Mouse (Mus musculus) layer of hippocampus, postnatal 25 days (tissue): Measurements from ENCODE around the gene Ankrd40. TPM values are rescaled to one million over a fixed set of nuclear protein-coding genes. Genes with fewer than 3 reads are reported as not detected.

Experiments used
- total RNA-seq, 2 experiments: library from RNA; stranded (reverse); gene quantifications; 2 replicates each; pipeline ENCODE4 v1.2.3; 2021

Gene Ankrd40
- total RNA-seq, 2 experiments from 2014 or later: 123 to 125 TPM

Other genes starting within 250 kb of the Ankrd40 start
- gene Tob1, start 116.5 kb upstream of the Ankrd40 start, total RNA-seq: 10 to 100 TPM; 41.8 to 42.4 TPM
- under 1 TPM; 0.44 to 0.70 TPM for gene Wfikkn2, start 82.0 kb upstream of the Ankrd40 start, total RNA-seq
- not detected for gene Gm21885, start 46.1 kb upstream of the Ankrd40 start, total RNA-seq
- gene Luc7l3, start 6.0 kb upstream of the Ankrd40 start, total RNA-seq: 100 to 1,000 TPM in 1 of 2 experiments, 10 to 100 TPM in 1; 93.5 to 132 TPM
- gene Abcc3, start 65.0 kb downstream of the Ankrd40 start, total RNA-seq: 1 to 10 TPM; 2.0 to 3.0 TPM
- gene Cacna1g, start 146.2 kb downstream of the Ankrd40 start, total RNA-seq: 10 to 100 TPM; 49.7 to 72.3 TPM
- gene Spata20, start 158.2 kb downstream of the Ankrd40 start, total RNA-seq: under 1 TPM in 1 of 2 experiments, not detected in 1; 0.34 TPM
- 1 to 10 TPM; 2.0 to 2.3 TPM for gene Epn3, start 172.0 kb downstream of the Ankrd40 start, total RNA-seq
- 1 to 10 TPM; 3.0 to 3.9 TPM for gene Mycbpap, start 193.7 kb downstream of the Ankrd40 start, total RNA-seq
- gene Rsad1, start 221.3 kb downstream of the Ankrd40 start, total RNA-seq: 10 to 100 TPM; 10.3 to 10.8 TPM
- gene Chad, start 237.0 kb downstream of the Ankrd40 start, total RNA-seq: under 1 TPM; 0.62 to 0.70 TPM